Mouse (Mus musculus): ENCODE results near the gene Eif4g2.

GRCm38 (mm10) chr7:111123761-111124546 lies 41.1 kb upstream of the Eif4g2 start:
- TF ChIP-seq POLR2A (IDR thresholded peaks at IDR 0.05; ENCODE audit: borderline replicate concordance, extremely low read depth, low read depth, low read length) (no peak), CTCF (IDR thresholded peaks at IDR 0.05; ENCODE audit: insufficient read depth, low read length) (no peak)

All from lung, adult 2 months (tissue).